Mouse (Mus musculus) CD4-positive helper T cell, adult 2 months (primary cell): ENCODE measurements around the gene Faf2.

Source experiments
- DNase-seq: peaks from one replicate; pipeline ENCODE4 v3.0.0-alpha.2; 2012; ENCODE audit warnings: low read depth, missing footprints, low spot score

The Faf2 gene

GRCm38 (mm10) chr13:54621155-54621932 lies at the start of gene Faf2:
Gene Faf2 (plus strand): TSS chr13:54621784.
- DNase-seq = peak; percentile 97

- peak; percentile 36 for DNase-seq
These were observed 49.0 kb upstream of the Faf2 start for GRCm38 (mm10) chr13:54572621-54573020.

- DNase-seq = peak; percentile 37
These were observed 46.6 kb upstream of the Faf2 start, which contains the start of gene Arl10 for GRCm38 (mm10) chr13:54574854-54575481. Gene Arl10 (plus strand): TSS chr13:54575015.

- no peak for DNase-seq
These were observed 46.1 kb upstream of the Faf2 start for GRCm38 (mm10) chr13:54575489-54575888.

- no peak for DNase-seq
These were observed 43.7 kb upstream of the Faf2 start for GRCm38 (mm10) chr13:54577652-54578507.

- no peak for DNase-seq
These were observed 40.2 kb upstream of the Faf2 start for GRCm38 (mm10) chr13:54581385-54581784.

- DNase-seq = no peak
These were observed 39.5 kb upstream of the Faf2 start for GRCm38 (mm10) chr13:54582126-54582525.

GRCm38 (mm10) chr13:54582860-54583259 lies 38.7 kb upstream of the Faf2 start:
- DNase-seq = no peak

GRCm38 (mm10) chr13:54585831-54586230 lies 35.8 kb upstream of the Faf2 start:
- no peak for DNase-seq

GRCm38 (mm10) chr13:54589414-54589995 lies 32.1 kb upstream of the Faf2 start:
- no peak for DNase-seq

GRCm38 (mm10) chr13:54589996-54590951 lies 31.3 kb upstream of the Faf2 start, which contains the start of the genes Nop16 and Higd2a:
Gene Nop16 (minus strand): TSS chr13:54590090.
Gene Higd2a (plus strand): TSS chr13:54590207.
- peak; percentile 97 for DNase-seq

GRCm38 (mm10) chr13:54591776-54592356 lies 29.7 kb upstream of the Faf2 start:
- DNase-seq = no peak

GRCm38 (mm10) chr13:54593617-54594016 lies 28.0 kb upstream of the Faf2 start:
- no peak for DNase-seq

GRCm38 (mm10) chr13:54596107-54596690 lies 25.4 kb upstream of the Faf2 start:
- no peak for DNase-seq

GRCm38 (mm10) chr13:54596870-54597269 lies 24.7 kb upstream of the Faf2 start:
- DNase-seq = no peak

GRCm38 (mm10) chr13:54598622-54599143 lies 22.9 kb upstream of the Faf2 start:
- no peak for DNase-seq

- DNase-seq = no peak
These were observed 18.9 kb upstream of the Faf2 start for GRCm38 (mm10) chr13:54602639-54603111.

GRCm38 (mm10) chr13:54603501-54603900 lies 18.1 kb upstream of the Faf2 start:
- no peak for DNase-seq

- DNase-seq = no peak
These were observed 17.4 kb upstream of the Faf2 start for GRCm38 (mm10) chr13:54604221-54604620.
